Mouse (Mus musculus) spleen, adult 2 months (tissue): ENCODE measurements around the gene Cdk17.

Source experiments
- CTCF ChIP-seq: fragments of 200-500 bp; IDR thresholded peaks from 2 replicates; pipeline ENCODE4 v1.5.1; 2011; ENCODE audit warnings: mild to moderate bottlenecking, inconsistent platforms; ENCODE audit not compliant: insufficient read depth, insufficient read length, insufficient replicate concordance; ENCODE audit errors: extremely low read depth
- POLR2A ChIP-seq: fragments of 200-500 bp; IDR thresholded peaks from 2 replicates; pipeline ENCODE4 v1.6.1; 2011; ENCODE audit warnings: low read depth, low read length, inconsistent platforms

GRCm38 (mm10) chr10:93198958-93199357 lies 38.3 kb downstream of the Cdk17 start:
- TF ChIP-seq CTCF (no peak), POLR2A (no peak)
